Mouse (Mus musculus) neural tube, embryonic 12.5 days (tissue): ENCODE results near the gene Zdhhc11. TPM values are rescaled to one million over a fixed set of nuclear protein-coding genes. Genes with fewer than 3 reads are reported as not detected.

Experiments used
- ATAC-seq: fragments of 200-750 bp; cut with Nextera tagmentation; 2 replicates; pipeline ENCODE4 v1.8.0; 2017; ENCODE audit warnings: low read depth, mild to moderate bottlenecking, moderate TSS enrichment, moderate library complexity; ENCODE audit not compliant: low FRiP score
- H3K27ac ChIP-seq: fragments of 300-500 bp; sonication (generic); 2 replicates; pipeline ENCODE4 v1.5.1; 2016
- H3K27me3 ChIP-seq: fragments of 300-500 bp; sonication (generic); replicated peaks from 2 replicates; pipeline ENCODE4 v1.6.1; 2016; ENCODE audit warnings: mild to moderate bottlenecking
- H3K36me3 ChIP-seq: fragments of 300-500 bp; sonication (generic); 2 replicates; pipeline ENCODE4 v1.6.1; 2016; ENCODE audit warnings: mild to moderate bottlenecking
- H3K4me1 ChIP-seq: fragments of 300-500 bp; sonication (generic); 2 replicates; pipeline ENCODE4 v1.6.1; 2016
- H3K4me2 ChIP-seq: fragments of 300-500 bp; sonication (generic); replicated peaks from 2 replicates; pipeline ENCODE4 v1.6.1; 2016; ENCODE audit warnings: mild to moderate bottlenecking
- H3K4me3 ChIP-seq: fragments of 300-500 bp; sonication (generic); 2 replicates; pipeline ENCODE4 v1.5.1; 2016
- H3K9ac ChIP-seq: fragments of 300-500 bp; sonication (generic); 2 replicates; pipeline ENCODE4 v1.6.1; 2016; ENCODE audit warnings: mild to moderate bottlenecking
- H3K9me3 ChIP-seq: fragments of 300-500 bp; sonication (generic); 2 replicates; pipeline ENCODE4 v1.6.1; 2016; ENCODE audit warnings: mild to moderate bottlenecking
- WGBS: fragments of 180-500 bp; shearing (Covaris S2); methylation state at CpG from one replicate; pipeline ENCODE4 v1.1.7; 2016; 5-methylcytosine and 5-hydroxymethylcytosine counted together
- microRNA-seq: library from miRNA; unstranded; fragments of <30 nt; microRNA quantifications from one replicate; pipeline ENCODE4, GENCODE M21; 2017
- polyA plus RNA-seq: library from polyadenylated mRNA; unstranded; fragments of >200 nt; fragmentation: Nextera tagmentation; extraction: Ambion mirVana; gene quantifications from 2 replicates; pipeline ENCODE4 v1.2.1, GENCODE M21; 2016

The Zdhhc11 gene
- polyA plus RNA-seq, 1 experiment from 2014 or later: not detected

- no peak for ATAC-seq
- H3K27me3 ChIP-seq: no peaks in the 10 kb centered on the region
- H3K4me3 ChIP-seq: no peak overlapping the region
- no peaks in the 10 kb centered on the region for H3K4me1 ChIP-seq
- H3K9me3 ChIP-seq: no peaks in the 10 kb centered on the region
- H3K36me3 ChIP-seq: peaks cover 11% of the 10 kb centered on the region; the same call in 1 of the 2 replicates
- 85% methylated on average over 8 of the region's 8 CpGs for WGBS
- no peak overlapping the region for H3K9ac ChIP-seq
- no peak overlapping the region for H3K4me2 ChIP-seq
- no peak overlapping the region for H3K27ac ChIP-seq
Observed at GRCm38 (mm10) chr13:74031133-74031532, 67.5 kb downstream of the Zdhhc11 start.

- H3K4me2 ChIP-seq: no peak overlapping the region
- H3K4me1 ChIP-seq: no peaks in the 10 kb centered on the region
- 82% methylated on average over 2 of the region's 2 CpGs for WGBS
- H3K27ac ChIP-seq: no peak overlapping the region
- no peaks in the 10 kb centered on the region for H3K9me3 ChIP-seq
- no peak overlapping the region for H3K4me3 ChIP-seq
- no peaks in the 10 kb centered on the region for H3K27me3 ChIP-seq
- no peak for ATAC-seq
- no peak overlapping the region for H3K9ac ChIP-seq
- peaks cover 27% of the 10 kb centered on the region; the same call in 1 of the 2 replicates for H3K36me3 ChIP-seq
Observed at GRCm38 (mm10) chr13:74034756-74035155, 71.1 kb downstream of the Zdhhc11 start.

GRCm38 (mm10) chr13:74035776-74036175 lies 72.1 kb downstream of the Zdhhc11 start:
- Histone ChIP-seq H3K27me3 (no peaks in the 10 kb centered on the region), H3K27ac (no peak overlapping the region), H3K4me3 (no peak overlapping the region), H3K9me3 (no peaks in the 10 kb centered on the region), H3K36me3 (peaks cover 38% of the 10 kb centered on the region), H3K9ac (no peak overlapping the region), H3K4me1 (no peaks in the 10 kb centered on the region), H3K4me2 (no peak overlapping the region)
- ATAC-seq: no peak
- WGBS: 92% methylated on average over 2 of the region's 2 CpGs

- Histone ChIP-seq H3K4me1 (no peaks in the 10 kb centered on the region), H3K9me3 (no peaks in the 10 kb centered on the region), H3K27ac (no peak overlapping the region), H3K4me3 (no peak overlapping the region), H3K36me3 (peaks cover 44% of the 10 kb centered on the region), H3K4me2 (no peak overlapping the region), H3K9ac (no peak overlapping the region), H3K27me3 (no peaks in the 10 kb centered on the region)
- no peak for ATAC-seq
- WGBS: 85% methylated on average over 3 of the region's 3 CpGs
Observed at GRCm38 (mm10) chr13:74039926-74040325, 76.3 kb downstream of the Zdhhc11 start.

Small RNA genes within 50 kb of the gene (microRNA-seq; reads per million reads assigned to microRNA genes)
- gene Gm25197: not detected

Other genes with a start within 250 kb of the Zdhhc11 start
- gene Slc12a7, start 230.8 kb upstream of the Zdhhc11 start, polyA plus RNA-seq: 31.3 and 32.6 TPM in 2 replicates
- 10.9 and 12.6 TPM in 2 replicates for gene Nkd2, start 116.2 kb upstream of the Zdhhc11 start, polyA plus RNA-seq
- 27.0 and 28.9 TPM in 2 replicates for gene Trip13, start 26.1 kb upstream of the Zdhhc11 start, polyA plus RNA-seq
- 78.2 and 83.4 TPM in 2 replicates for gene Brd9, start 26.0 kb upstream of the Zdhhc11 start, polyA plus RNA-seq
- 4.7 and 5.6 TPM in 2 replicates for gene Tppp, start 45.6 kb downstream of the Zdhhc11 start, polyA plus RNA-seq
- gene Cep72, start 98.4 kb downstream of the Zdhhc11 start, polyA plus RNA-seq: 15.3 and 16.0 TPM in 2 replicates
- gene Slc9a3, start 157.6 kb downstream of the Zdhhc11 start, polyA plus RNA-seq: 0.04 TPM in 1 of 2 replicates, not detected in the other
- gene Exoc3, start 244.9 kb downstream of the Zdhhc11 start, polyA plus RNA-seq: 83.6 and 91.4 TPM in 2 replicates